Mouse (Mus musculus) E14TG2a.4 (cell line): ENCODE results near the gene Pcbp3.

ENCODE experiments used
- CTCF ChIP-seq: conservative IDR thresholded peaks from 2 replicates; pipeline ENCODE4 v1.5.1; 2014; ENCODE audit warnings: low read length
- NANOG ChIP-seq: IDR thresholded peaks from 2 replicates; pipeline ENCODE4 v1.6.1; 2014; ENCODE audit warnings: borderline replicate concordance, low read length, mixed read lengths
- POU5F1 ChIP-seq: IDR thresholded peaks from 2 replicates; pipeline ENCODE4 v1.6.1; 2014; ENCODE audit warnings: low read length, borderline replicate concordance

- TF ChIP-seq CTCF = no peak
- TF ChIP-seq POU5F1 = no peak
- no peak for TF ChIP-seq NANOG
Measured at GRCm38 (mm10) chr10:77008698-77009097, 47.0 kb upstream of the Pcbp3 start.
